Mouse (Mus musculus): ENCODE measurements around the gene Sirpa.

Gene Sirpa

GRCm38 (mm10) chr2:129632324-129632723, 39.7 kb downstream of the Sirpa start:
- DNase-seq (ENCODE audit: low read depth, low spot score): no peak

- DNase-seq (ENCODE audit: low read depth, low spot score): no peak
These were observed 40.6 kb downstream of the Sirpa start for GRCm38 (mm10) chr2:129633077-129633732.

GRCm38 (mm10) chr2:129633982-129634381, 41.3 kb downstream of the Sirpa start:
- DNase-seq (ENCODE audit: low read depth, low spot score): no peak

- DNase-seq (ENCODE audit: low read depth, low spot score): no peak
These were observed 60.0 kb downstream of the Sirpa start for GRCm38 (mm10) chr2:129652616-129653015.

- DNase-seq (ENCODE audit: low read depth, low spot score): no peak
These were observed 61.0 kb downstream of the Sirpa start for GRCm38 (mm10) chr2:129653632-129654031.

GRCm38 (mm10) chr2:129654233-129654950, 61.8 kb downstream of the Sirpa start:
- DNase-seq (ENCODE audit: low read depth, low spot score): no peak

GRCm38 (mm10) chr2:129655033-129655432, 62.4 kb downstream of the Sirpa start:
- no peak for DNase-seq (ENCODE audit: low read depth, low spot score)

- no peak for DNase-seq (ENCODE audit: low read depth, low spot score)
These were observed 66.2 kb downstream of the Sirpa start for GRCm38 (mm10) chr2:129658796-129659195.

GRCm38 (mm10) chr2:129660020-129660419, 67.4 kb downstream of the Sirpa start:
- DNase-seq (ENCODE audit: low read depth, low spot score): peak; percentile 23

- no peak for DNase-seq (ENCODE audit: low read depth, low spot score)
These were observed 69.8 kb downstream of the Sirpa start for GRCm38 (mm10) chr2:129662484-129662883.

- DNase-seq (ENCODE audit: low read depth, low spot score): no peak
These were observed 79.3 kb downstream of the Sirpa start for GRCm38 (mm10) chr2:129671911-129672310.

- DNase-seq (ENCODE audit: low read depth, low spot score): peak; percentile 85
These were observed 82.5 kb downstream of the Sirpa start for GRCm38 (mm10) chr2:129674935-129675634.

- DNase-seq (ENCODE audit: low read depth, low spot score): no peak
These were observed 85.0 kb downstream of the Sirpa start for GRCm38 (mm10) chr2:129677664-129678063.

- DNase-seq (ENCODE audit: low read depth, low spot score): no peak
These were observed 86.4 kb downstream of the Sirpa start for GRCm38 (mm10) chr2:129679066-129679465.

- DNase-seq (ENCODE audit: low read depth, low spot score): no peak
These were observed 87.6 kb downstream of the Sirpa start for GRCm38 (mm10) chr2:129680236-129680635.

Data from ES-CJ7 (cell line).